Comparison of ENCODE assay signal across 8 mouse cellular contexts in the genomic region with DNA sequence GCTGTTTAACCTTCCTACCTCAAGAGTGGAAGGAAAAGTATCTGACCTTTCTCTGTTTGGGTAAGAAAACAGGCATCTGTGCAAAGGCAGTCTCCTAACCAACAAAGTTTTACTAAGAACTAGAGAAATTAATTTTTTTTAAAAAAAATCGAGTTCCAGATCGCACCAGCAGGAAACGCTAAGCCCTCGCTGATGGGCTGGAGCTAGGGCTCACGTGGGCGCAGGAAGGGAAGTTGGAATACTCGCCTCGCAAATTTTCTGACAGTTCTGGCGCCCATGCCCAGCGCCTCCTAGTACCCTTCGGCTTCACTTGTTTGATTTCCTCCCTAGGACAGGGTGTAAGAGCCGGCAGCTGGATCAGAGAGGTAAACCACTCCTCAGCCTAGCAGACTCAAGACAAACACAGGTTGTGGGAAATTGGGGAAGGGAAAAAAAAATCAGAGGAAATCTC. TPM values are rescaled to one million over a fixed set of nuclear protein-coding genes. Genes with fewer than 3 reads are reported as not detected.
DNase-seq lines count a peak whose midpoint lies in the region; ATAC-seq lines count a peak whose summit lies in the region.

No protein-coding gene starts in this region.

- peak overlapping the region; percentile 98 for H3K4me2 ChIP-seq in embryonic facial prominence, embryonic 12.5 days (replicated peaks)
- H3K4me2 ChIP-seq in liver, embryonic 15.5 days: peak overlapping the region; percentile 67
- peak overlapping the region; percentile 98 for H3K4me2 ChIP-seq in neural tube, embryonic 14.5 days (ENCODE audit: low read depth, low read length)

- H3K4me3 ChIP-seq in embryonic facial prominence, embryonic 12.5 days: peak overlapping the region; percentile 62
- H3K4me3 ChIP-seq in heart, embryonic 10.5 days: peak overlapping the region; percentile 78
- peak overlapping the region; percentile 43 for H3K4me3 ChIP-seq in liver, embryonic 15.5 days (replicated peaks)
- peak overlapping the region; percentile 60 for H3K4me3 ChIP-seq in neural tube, embryonic 14.5 days (ENCODE audit: low read depth, low read length)

- ATAC-seq in embryonic facial prominence, embryonic 12.5 days (ENCODE audit: insufficient number of reproducible peaks, insufficient read depth, low FRiP score, low TSS enrichment): no peak
- ATAC-seq in liver, embryonic 15.5 days (ENCODE audit: insufficient read depth): no peak
- ATAC-seq in neural tube, embryonic 14.5 days (ENCODE audit: low read depth): peak; percentile 53; the same call in 1 of the 2 replicates

- DNase-seq in thymus, postnatal 4 days: peak; percentile 6
- no peak for DNase-seq in thymus, postnatal 25 days
- DNase-seq in heart, embryonic 10.5 days (ENCODE audit: low spot score): no peak
- DNase-seq in kidney, adult 9 months: peak; percentile 51
- DNase-seq in thymus, postnatal 14 days: no peak

- H3K36me3 ChIP-seq in embryonic facial prominence, embryonic 12.5 days: no peaks in the 10 kb centered on the region
- no peaks in the 10 kb centered on the region for H3K36me3 ChIP-seq in heart, embryonic 10.5 days
- no peaks in the 10 kb centered on the region for H3K36me3 ChIP-seq in liver, embryonic 15.5 days (replicated peaks)
- no peaks in the 10 kb centered on the region for H3K36me3 ChIP-seq in neural tube, embryonic 14.5 days (ENCODE audit: control insufficient read depth, insufficient read depth, low read length)

- H3K4me1 ChIP-seq in embryonic facial prominence, embryonic 12.5 days: 0 out of 2 replicates have a peak, but pooled peaks cover 3% of the 10 kb centered on the region
- peaks cover 11% of the 10 kb centered on the region for H3K4me1 ChIP-seq in heart, embryonic 10.5 days
- H3K4me1 ChIP-seq in liver, embryonic 15.5 days (replicated peaks): 0 out of 2 replicates have a peak, but pooled peaks cover 4% of the 10 kb centered on the region
- no peaks in the 10 kb centered on the region for H3K4me1 ChIP-seq in neural tube, embryonic 14.5 days (ENCODE audit: control insufficient read depth, insufficient read depth, low read length)

- WGBS in embryonic facial prominence, embryonic 12.5 days: under 1% methylated on average over 12 of the region's 12 CpGs
- WGBS in heart, embryonic 10.5 days: under 1% methylated on average over 12 of the region's 12 CpGs
- WGBS in liver, embryonic 15.5 days (ENCODE audit: insufficient replicate concordance): 2% methylated on average over 12 of the region's 12 CpGs
- under 1% methylated on average over 12 of the region's 12 CpGs for whole genome bisulfite sequencing in neural tube, embryonic 14.5 days

- no peak overlapping the region for H3K27ac ChIP-seq in embryonic facial prominence, embryonic 12.5 days
- H3K27ac ChIP-seq in heart, embryonic 10.5 days: peak overlapping the region; percentile 44; the same call in 1 of the 2 replicates
- no peak overlapping the region for H3K27ac ChIP-seq in liver, embryonic 15.5 days (replicated peaks)
- H3K27ac ChIP-seq in neural tube, embryonic 14.5 days (ENCODE audit: low read depth, low read length): no peak overlapping the region

- peaks cover 8% of the 10 kb centered on the region for H3K27me3 ChIP-seq in embryonic facial prominence, embryonic 12.5 days
- peaks cover 18% of the 10 kb centered on the region; the same call in 1 of the 2 replicates for H3K27me3 ChIP-seq in heart, embryonic 10.5 days (ENCODE audit: insufficient read depth, poor library complexity, severe bottlenecking)
- peaks cover 41% of the 10 kb centered on the region for H3K27me3 ChIP-seq in liver, embryonic 15.5 days
- H3K27me3 ChIP-seq in neural tube, embryonic 14.5 days (ENCODE audit: control insufficient read depth, insufficient read depth, low read length): no peaks in the 10 kb centered on the region

- no peaks in the 10 kb centered on the region for H3K9me3 ChIP-seq in embryonic facial prominence, embryonic 12.5 days
- H3K9me3 ChIP-seq in heart, embryonic 10.5 days: no peaks in the 10 kb centered on the region
- H3K9me3 ChIP-seq in liver, embryonic 15.5 days (replicated peaks): no peaks in the 10 kb centered on the region
- H3K9me3 ChIP-seq in neural tube, embryonic 14.5 days (ENCODE audit: control insufficient read depth, low read length): no peaks in the 10 kb centered on the region

- peak overlapping the region; percentile 69 for H3K9ac ChIP-seq in embryonic facial prominence, embryonic 12.5 days
- no peak overlapping the region for H3K9ac ChIP-seq in liver, embryonic 15.5 days
- H3K9ac ChIP-seq in neural tube, embryonic 14.5 days (replicated peaks; ENCODE audit: low read depth, low read length): peak overlapping the region; percentile 63

RNA-seq across cellular contexts. Expression of gene Tll1, which starts 0.4 kb away (rescaled TPM):
- polyA plus RNA-seq in embryonic facial prominence, embryonic 12.5 days (2016; fragmentation: Nextera tagmentation; extraction: Ambion mirVana): 4.1 and 5.2 TPM in 2 replicates
- 1.5 and 1.6 TPM in 2 replicates for polyA plus RNA-seq in heart, embryonic 10.5 days (2016; fragmentation: Nextera tagmentation; extraction: Ambion mirVana)
- polyA plus RNA-seq in liver, embryonic 15.5 days (2015; fragmentation: Nextera tagmentation; extraction: Ambion mirVana): 0.02 and 0.03 TPM in 2 replicates
- 2.6 and 3.5 TPM in 2 replicates for polyA plus RNA-seq in neural tube, embryonic 14.5 days (2014; fragmentation: Nextera tagmentation; extraction: Ambion mirVana)

Comparison
In these comparisons a context has a peak if more than half of its experiments do, and no peak if none do; other contexts are left out.
1. DNase-seq: peak in thymus, postnatal 4 days (single experiment) and kidney, adult 9 months (single experiment); none in thymus, postnatal 25 days (single experiment), heart, embryonic 10.5 days (single experiment) and thymus, postnatal 14 days (single experiment).
2. Peak in every context shown above with its lines, with median percentiles within 50 percentile points of each other: H3K4me2 ChIP-seq and H3K4me3 ChIP-seq.